Mouse (Mus musculus): ENCODE results near the gene Nt5dc3. TPM values are rescaled to one million over a fixed set of nuclear protein-coding genes. Genes with fewer than 3 reads are reported as not detected.

Gene Nt5dc3
- polyA plus RNA-seq, 1 experiment from 2014 or later, result 7.8 TPM

GRCm38 (mm10) chr10:86761236-86761635 is 17.6 kb upstream of the Nt5dc3 start:
- H3K4me1 ChIP-seq (replicated peaks; ENCODE audit: control insufficient read depth, insufficient read depth, low read length), result peaks cover 6% of the 10 kb centered on the region
- H3K27ac ChIP-seq (ENCODE audit: low read length), result no peak overlapping the region
- H3K36me3 ChIP-seq (ENCODE audit: control insufficient read depth, insufficient read depth), result no peaks in the 10 kb centered on the region
- no peak overlapping the region for H3K4me2 ChIP-seq (ENCODE audit: low read length)
- no peak overlapping the region for H3K9ac ChIP-seq (replicated peaks; ENCODE audit: low read depth, low read length)
- ATAC-seq, result 0 out of 2 replicates have a peak, but pooled peaks have one; percentile 10
- H3K4me3 ChIP-seq (replicated peaks; ENCODE audit: low read length), result no peak overlapping the region
- 73% methylated on average over 1 of the region's 1 CpGs for WGBS
- H3K27me3 ChIP-seq (replicated peaks; ENCODE audit: control insufficient read depth, insufficient read depth, low read length), result no peaks in the 10 kb centered on the region
- H3K9me3 ChIP-seq (ENCODE audit: control insufficient read depth, low read length), result no peaks in the 10 kb centered on the region

- H3K4me1 ChIP-seq (replicated peaks; ENCODE audit: control insufficient read depth, insufficient read depth, low read length), result peaks cover 6% of the 10 kb centered on the region
- no peaks in the 10 kb centered on the region for H3K36me3 ChIP-seq (ENCODE audit: control insufficient read depth, insufficient read depth)
- no peaks in the 10 kb centered on the region for H3K9me3 ChIP-seq (ENCODE audit: control insufficient read depth, low read length)
- H3K27me3 ChIP-seq (replicated peaks; ENCODE audit: control insufficient read depth, insufficient read depth, low read length), result no peaks in the 10 kb centered on the region
- H3K4me2 ChIP-seq (ENCODE audit: low read length), result no peak overlapping the region
- peak overlapping the region; percentile 33; the same call in 1 of the 2 replicates for H3K27ac ChIP-seq (ENCODE audit: low read length)
- H3K9ac ChIP-seq (replicated peaks; ENCODE audit: low read depth, low read length), result no peak overlapping the region
- no peak overlapping the region for H3K4me3 ChIP-seq (replicated peaks; ENCODE audit: low read length)
- 46% methylated on average over 7 of the region's 7 CpGs for WGBS
- peak; percentile 63 for ATAC-seq
Measured at GRCm38 (mm10) chr10:86761722-86762383, 17.0 kb upstream of the Nt5dc3 start.

- Histone ChIP-seq H3K36me3 (ENCODE audit: control insufficient read depth, insufficient read depth) (no peaks in the 10 kb centered on the region), H3K27me3 (replicated peaks; ENCODE audit: control insufficient read depth, insufficient read depth, low read length) (no peaks in the 10 kb centered on the region), H3K4me3 (replicated peaks; ENCODE audit: low read length) (no peak overlapping the region), H3K9me3 (ENCODE audit: control insufficient read depth, low read length) (no peaks in the 10 kb centered on the region), H3K4me2 (ENCODE audit: low read length) (no peak overlapping the region), H3K4me1 (replicated peaks; ENCODE audit: control insufficient read depth, insufficient read depth, low read length) (peaks cover 6% of the 10 kb centered on the region), H3K27ac (ENCODE audit: low read length) (no peak overlapping the region), H3K9ac (replicated peaks; ENCODE audit: low read depth, low read length) (no peak overlapping the region)
- no peak for ATAC-seq
- WGBS, result 73% methylated on average over 3 of the region's 3 CpGs
Measured at GRCm38 (mm10) chr10:86762384-86762730, 16.4 kb upstream of the Nt5dc3 start.

GRCm38 (mm10) chr10:86763672-86764071 is 15.1 kb upstream of the Nt5dc3 start, which contains the start of gene Gm49358:
Gene Gm49358 (plus strand): TSS chr10:86763972.
- no peaks in the 10 kb centered on the region for H3K9me3 ChIP-seq (ENCODE audit: control insufficient read depth, low read length)
- H3K27me3 ChIP-seq (replicated peaks; ENCODE audit: control insufficient read depth, insufficient read depth, low read length), result no peaks in the 10 kb centered on the region
- H3K36me3 ChIP-seq (ENCODE audit: control insufficient read depth, insufficient read depth), result no peaks in the 10 kb centered on the region
- no peak within 1 kb of the TSS for H3K4me2 ChIP-seq (ENCODE audit: low read length)
- peaks cover 6% of the 10 kb centered on the region for H3K4me1 ChIP-seq (replicated peaks; ENCODE audit: control insufficient read depth, insufficient read depth, low read length)
- WGBS, result 95% methylated on average over 5 of the region's 5 CpGs
- H3K27ac ChIP-seq (ENCODE audit: low read length), result no peak within 1 kb of the TSS
- H3K4me3 ChIP-seq (replicated peaks; ENCODE audit: low read length), result no peak within 1 kb of the TSS
- no peak within 1 kb of the TSS for H3K9ac ChIP-seq (replicated peaks; ENCODE audit: low read depth, low read length)
- no peak for ATAC-seq

- ATAC-seq, result no peak
- Histone ChIP-seq H3K27me3 (replicated peaks; ENCODE audit: control insufficient read depth, insufficient read depth, low read length) (no peaks in the 10 kb centered on the region), H3K4me1 (replicated peaks; ENCODE audit: control insufficient read depth, insufficient read depth, low read length) (peaks cover 13% of the 10 kb centered on the region), H3K9me3 (ENCODE audit: control insufficient read depth, low read length) (no peaks in the 10 kb centered on the region), H3K27ac (ENCODE audit: low read length) (no peak overlapping the region), H3K9ac (replicated peaks; ENCODE audit: low read depth, low read length) (no peak overlapping the region), H3K4me2 (ENCODE audit: low read length) (no peak overlapping the region), H3K4me3 (replicated peaks; ENCODE audit: low read length) (no peak overlapping the region), H3K36me3 (ENCODE audit: control insufficient read depth, insufficient read depth) (no peaks in the 10 kb centered on the region)
- WGBS, result 94% methylated on average over 4 of the region's 4 CpGs
Measured at GRCm38 (mm10) chr10:86765344-86765966, 13.3 kb upstream of the Nt5dc3 start.

GRCm38 (mm10) chr10:86769216-86769615 is 9.6 kb upstream of the Nt5dc3 start:
- peaks cover 7% of the 10 kb centered on the region; the same call in 1 of the 2 replicates for H3K4me1 ChIP-seq (replicated peaks; ENCODE audit: control insufficient read depth, insufficient read depth, low read length)
- no peak overlapping the region for H3K9ac ChIP-seq (replicated peaks; ENCODE audit: low read depth, low read length)
- 52% methylated on average over 5 of the region's 5 CpGs for WGBS
- no peaks in the 10 kb centered on the region for H3K36me3 ChIP-seq (ENCODE audit: control insufficient read depth, insufficient read depth)
- H3K4me2 ChIP-seq (ENCODE audit: low read length), result no peak overlapping the region
- ATAC-seq, result no peak
- H3K27me3 ChIP-seq (replicated peaks; ENCODE audit: control insufficient read depth, insufficient read depth, low read length), result no peaks in the 10 kb centered on the region
- no peaks in the 10 kb centered on the region for H3K9me3 ChIP-seq (ENCODE audit: control insufficient read depth, low read length)
- H3K27ac ChIP-seq (ENCODE audit: low read length), result no peak overlapping the region
- H3K4me3 ChIP-seq (replicated peaks; ENCODE audit: low read length), result no peak overlapping the region

- Histone ChIP-seq H3K9me3 (ENCODE audit: control insufficient read depth, low read length) (no peaks in the 10 kb centered on the region), H3K9ac (replicated peaks; ENCODE audit: low read depth, low read length) (no peak overlapping the region), H3K4me2 (ENCODE audit: low read length) (no peak overlapping the region), H3K27ac (ENCODE audit: low read length) (no peak overlapping the region), H3K36me3 (ENCODE audit: control insufficient read depth, insufficient read depth) (no peaks in the 10 kb centered on the region), H3K4me3 (replicated peaks; ENCODE audit: low read length) (no peak overlapping the region), H3K27me3 (replicated peaks; ENCODE audit: control insufficient read depth, insufficient read depth, low read length) (no peaks in the 10 kb centered on the region), H3K4me1 (replicated peaks; ENCODE audit: control insufficient read depth, insufficient read depth, low read length) (peaks cover 7% of the 10 kb centered on the region; the same call in 1 of the 2 replicates)
- ATAC-seq, result peak; percentile 73
- 3% methylated on average over 4 of the region's 4 CpGs for WGBS
Measured at GRCm38 (mm10) chr10:86769797-86770196, 9.0 kb upstream of the Nt5dc3 start.

- H3K9me3 ChIP-seq (ENCODE audit: control insufficient read depth, low read length), result no peaks in the 10 kb centered on the region
- WGBS, result 83% methylated on average over 5 of the region's 5 CpGs
- no peak overlapping the region for H3K27ac ChIP-seq (ENCODE audit: low read length)
- H3K4me1 ChIP-seq (replicated peaks; ENCODE audit: control insufficient read depth, insufficient read depth, low read length), result peaks cover 8% of the 10 kb centered on the region; the same call in 1 of the 2 replicates
- H3K4me2 ChIP-seq (ENCODE audit: low read length), result no peak overlapping the region
- no peaks in the 10 kb centered on the region for H3K27me3 ChIP-seq (replicated peaks; ENCODE audit: control insufficient read depth, insufficient read depth, low read length)
- H3K9ac ChIP-seq (replicated peaks; ENCODE audit: low read depth, low read length), result no peak overlapping the region
- no peak overlapping the region for H3K4me3 ChIP-seq (replicated peaks; ENCODE audit: low read length)
- ATAC-seq, result no peak
- H3K36me3 ChIP-seq (ENCODE audit: control insufficient read depth, insufficient read depth), result no peaks in the 10 kb centered on the region
Measured at GRCm38 (mm10) chr10:86771701-86772100, 7.1 kb upstream of the Nt5dc3 start.

- no peak for ATAC-seq
- H3K27me3 ChIP-seq (replicated peaks; ENCODE audit: control insufficient read depth, insufficient read depth, low read length), result no peaks in the 10 kb centered on the region
- H3K4me2 ChIP-seq (ENCODE audit: low read length), result no peak overlapping the region
Measured at GRCm38 (mm10) chr10:86772231-86772631, 6.6 kb upstream of the Nt5dc3 start.

More at GRCm38 (mm10) chr10:86772231-86772631, 6.6 kb upstream of the Nt5dc3 start:
- H3K9ac ChIP-seq (replicated peaks; ENCODE audit: low read depth, low read length), result no peak overlapping the region
- H3K9me3 ChIP-seq (ENCODE audit: control insufficient read depth, low read length), result no peaks in the 10 kb centered on the region
- peaks cover 10% of the 10 kb centered on the region; the same call in 1 of the 2 replicates for H3K4me1 ChIP-seq (replicated peaks; ENCODE audit: control insufficient read depth, insufficient read depth, low read length)
- no peak overlapping the region for H3K4me3 ChIP-seq (replicated peaks; ENCODE audit: low read length)
- H3K36me3 ChIP-seq (ENCODE audit: control insufficient read depth, insufficient read depth), result no peaks in the 10 kb centered on the region
- WGBS, result 67% methylated on average over 6 of the region's 6 CpGs
- H3K27ac ChIP-seq (ENCODE audit: low read length), result no peak overlapping the region

All from forebrain, embryonic 16.5 days (tissue).